Mouse (Mus musculus) limb, embryonic 15.5 days (tissue): ENCODE data around the gene Mcpt2. TPM values are rescaled to one million over a fixed set of nuclear protein-coding genes. Genes with fewer than 3 reads are reported as not detected.

Experiments used
- ATAC-seq: fragments of 200-750 bp; cut with Nextera tagmentation; 2 replicates; pipeline ENCODE4 v1.8.0; 2017; ENCODE audit warnings: low read depth, moderate TSS enrichment; ENCODE audit not compliant: insufficient number of reproducible peaks, low FRiP score, low TSS enrichment
- H3K27ac ChIP-seq: fragments of 300-500 bp; sonication (generic); 2 replicates; pipeline ENCODE4 v1.5.1; 2015; ENCODE audit warnings: moderate library complexity, mild to moderate bottlenecking, inconsistent platforms
- H3K27me3 ChIP-seq: fragments of 300-500 bp; sonication (generic); 2 replicates; pipeline ENCODE4 v1.6.1; 2015; ENCODE audit warnings: inconsistent platforms
- H3K36me3 ChIP-seq: fragments of 300-500 bp; sonication (generic); 2 replicates; pipeline ENCODE4 v1.6.1; 2015; ENCODE audit warnings: inconsistent platforms
- H3K4me1 ChIP-seq: fragments of 300-500 bp; sonication (generic); 2 replicates; pipeline ENCODE4 v1.6.1; 2015; ENCODE audit warnings: inconsistent platforms
- H3K4me2 ChIP-seq: fragments of 300-500 bp; sonication (generic); 2 replicates; pipeline ENCODE4 v1.6.1; 2015; ENCODE audit warnings: mild to moderate bottlenecking, inconsistent platforms
- H3K4me3 ChIP-seq: fragments of 300-500 bp; sonication (generic); 2 replicates; pipeline ENCODE4 v1.5.1; 2015; ENCODE audit warnings: mild to moderate bottlenecking, inconsistent platforms
- H3K9ac ChIP-seq: fragments of 300-500 bp; sonication (generic); 2 replicates; pipeline ENCODE4 v1.6.1; 2015; ENCODE audit warnings: inconsistent platforms
- H3K9me3 ChIP-seq: fragments of 300-500 bp; sonication (generic); 2 replicates; pipeline ENCODE4 v1.6.1; 2016; ENCODE audit warnings: inconsistent platforms
- WGBS: fragments of 180-500 bp; shearing (Covaris S2); methylation state at CpG from one replicate; pipeline ENCODE4 v1.1.7; 2015; 5-methylcytosine and 5-hydroxymethylcytosine counted together
- microRNA-seq: library from miRNA; unstranded; fragments of <30 nt; microRNA quantifications from one replicate; pipeline ENCODE4, GENCODE M21; 2016
- polyA plus RNA-seq: library from polyadenylated mRNA; unstranded; fragments of >200 nt; fragmentation: Nextera tagmentation; extraction: Ambion mirVana; gene quantifications from 2 replicates; pipeline ENCODE4 v1.2.1, GENCODE M21; 2015

The Mcpt2 gene
- polyA plus RNA-seq, 1 experiment from 2014 or later: 1.9 TPM

GRCm38 (mm10) chr14:56086711-56087110, 44.9 kb downstream of the Mcpt2 start:
- no peak overlapping the region for H3K9ac ChIP-seq
- no peak for ATAC-seq
- no peaks in the 10 kb centered on the region for H3K36me3 ChIP-seq
- no peaks in the 10 kb centered on the region for H3K9me3 ChIP-seq
- WGBS: 65% methylated on average over 3 of the region's 3 CpGs
- H3K4me3 ChIP-seq: no peak overlapping the region
- no peaks in the 10 kb centered on the region for H3K27me3 ChIP-seq
- no peak overlapping the region for H3K27ac ChIP-seq
- no peak overlapping the region for H3K4me2 ChIP-seq
- no peaks in the 10 kb centered on the region for H3K4me1 ChIP-seq

DNA sequence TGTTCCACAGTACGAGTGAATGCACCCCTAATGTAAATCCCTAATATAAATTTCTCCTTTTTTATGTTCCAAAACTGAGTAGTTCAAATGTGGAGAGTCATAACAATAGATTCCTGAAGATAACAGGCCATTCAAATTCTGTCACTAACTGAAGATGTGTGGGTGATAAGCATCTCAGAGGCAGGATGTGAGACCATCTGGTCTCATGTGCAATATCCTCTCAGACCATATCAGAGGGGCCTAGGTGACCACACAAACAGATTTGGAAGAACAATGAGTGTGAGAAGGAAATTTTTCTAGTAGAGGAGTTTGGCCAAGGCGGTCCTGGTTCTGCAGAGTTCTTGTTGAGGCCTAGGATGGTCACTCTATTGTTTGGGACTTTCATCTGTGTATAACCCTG, 51.5 kb downstream of the Mcpt2 start:
- ATAC-seq: no peak
- no peaks in the 10 kb centered on the region for H3K36me3 ChIP-seq
- H3K27me3 ChIP-seq: no peaks in the 10 kb centered on the region
- 72% methylated on average over 2 of the region's 2 CpGs for WGBS
- no peak overlapping the region for H3K4me2 ChIP-seq
- H3K4me3 ChIP-seq: no peak overlapping the region
- H3K9me3 ChIP-seq: no peaks in the 10 kb centered on the region
- no peak overlapping the region for H3K27ac ChIP-seq
- H3K4me1 ChIP-seq: no peaks in the 10 kb centered on the region
- H3K9ac ChIP-seq: no peak overlapping the region

Small RNA genes within 50 kb of the gene (microRNA-seq; reads per million reads assigned to microRNA genes)
- not detected for gene Mir6949

Other genes with a start within 250 kb of the Mcpt2 start
- 89.3 and 95.9 TPM in 2 replicates for gene Nfatc4, start 218.9 kb upstream of the Mcpt2 start, polyA plus RNA-seq
- 21.6 and 25.5 TPM in 2 replicates for gene Nynrin, start 188.0 kb upstream of the Mcpt2 start, polyA plus RNA-seq
- gene Cbln3, start 157.6 kb upstream of the Mcpt2 start, polyA plus RNA-seq: 0.24 and 0.46 TPM in 2 replicates
- 18.6 and 20.5 TPM in 2 replicates for gene Khnyn, start 157.1 kb upstream of the Mcpt2 start, polyA plus RNA-seq
- 87.1 and 91.0 TPM in 2 replicates for gene Sdr39u1, start 141.7 kb upstream of the Mcpt2 start, polyA plus RNA-seq
- 401 and 411 TPM in 2 replicates for gene Cma1, start 97.4 kb upstream of the Mcpt2 start, polyA plus RNA-seq
- 1.00 and 1.0 TPM in 2 replicates for gene Cma2, start 91.1 kb upstream of the Mcpt2 start, polyA plus RNA-seq
- 0.14 and 0.35 TPM in 2 replicates for gene Mcpt1, start 24.1 kb upstream of the Mcpt2 start, polyA plus RNA-seq
- not detected in 2 replicates for gene Mcpt9, start 11.5 kb upstream of the Mcpt2 start, polyA plus RNA-seq
- 8.6 and 10.2 TPM in 2 replicates for gene Mcpt4, start 20.3 kb downstream of the Mcpt2 start, polyA plus RNA-seq
- 2.1 and 2.3 TPM in 2 replicates for gene Mcpt8, start 43.2 kb downstream of the Mcpt2 start, polyA plus RNA-seq
- 0.53 and 0.72 TPM in 2 replicates for gene Ctsg, start 60.5 kb downstream of the Mcpt2 start, polyA plus RNA-seq
- 0.52 TPM in 1 of 2 replicates, not detected in the other for gene Gzme, start 78.6 kb downstream of the Mcpt2 start, polyA plus RNA-seq
- gene Gzmd, start 90.6 kb downstream of the Mcpt2 start, polyA plus RNA-seq: not detected in 2 replicates
- not detected in 2 replicates for gene Gzmg, start 117.5 kb downstream of the Mcpt2 start, polyA plus RNA-seq
- gene Gzmn, start 132.6 kb downstream of the Mcpt2 start, polyA plus RNA-seq: not detected in 2 replicates
- gene Gzmf, start 169.4 kb downstream of the Mcpt2 start, polyA plus RNA-seq: not detected in 2 replicates
- 0.28 and 0.34 TPM in 2 replicates for gene Gzmc, start 192.6 kb downstream of the Mcpt2 start, polyA plus RNA-seq
- 0.79 and 0.83 TPM in 2 replicates for gene Gzmb, start 220.2 kb downstream of the Mcpt2 start, polyA plus RNA-seq